Mouse (Mus musculus) cerebellum, adult 9-10 months (tissue): ENCODE measurements around the gene Tbkbp1.
"Not testable (repeated sequence)": the region's sequence is repeated elsewhere in the genome, so short reads cannot be mapped to it uniquely, and the experiment has no call there.

Experiments used
- DNase-seq: peaks from one replicate; pipeline ENCODE4 v3.0.0; 2022

Tbkbp1 gene

DNA sequence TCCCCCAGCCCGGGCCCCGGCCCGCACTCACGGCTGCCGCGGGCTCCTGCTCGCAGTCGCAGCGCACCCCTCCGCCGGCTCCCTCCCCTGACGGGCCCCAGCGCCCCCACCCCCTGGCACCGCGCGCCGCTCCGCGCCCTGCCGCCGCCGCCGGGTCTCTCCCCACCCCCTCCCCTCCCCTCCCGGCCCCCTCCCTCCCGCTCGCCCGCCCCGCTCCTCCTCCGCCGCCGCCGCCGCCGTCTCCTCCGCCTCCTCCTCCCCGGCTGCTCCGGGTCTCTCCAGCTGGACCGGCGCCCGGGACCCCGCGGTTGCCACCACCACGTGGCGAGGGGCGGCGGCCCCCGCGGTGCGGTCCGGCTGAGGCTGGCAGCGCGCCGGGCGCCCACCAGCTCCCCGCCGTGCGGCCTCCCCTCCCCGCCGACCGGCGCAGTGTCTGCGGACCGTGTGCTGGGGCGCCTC lies at the start of gene Tbkbp1:
Gene Tbkbp1 (minus strand): TSS at position 153 of the 459 bp plus-strand sequence.
- DNase-seq = peak; percentile 65

DNA sequence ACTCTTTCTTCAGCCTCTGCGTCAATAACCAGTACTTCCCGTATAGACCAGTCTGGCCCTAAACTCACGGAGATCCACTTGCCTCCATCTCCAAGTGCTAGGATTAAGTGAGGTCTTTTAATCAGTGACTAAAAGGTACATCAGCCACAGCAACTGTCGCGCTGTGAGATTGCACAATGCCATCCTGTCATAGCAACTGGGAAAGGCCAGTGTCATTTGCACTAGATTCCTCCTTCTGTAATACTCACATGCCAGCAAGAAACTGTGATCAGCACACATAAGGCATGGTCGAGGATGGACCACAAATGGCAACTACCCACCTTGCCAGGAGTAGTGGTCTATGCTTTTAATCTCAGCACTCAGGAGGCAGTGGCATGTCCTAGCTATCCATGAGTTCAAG lies 48.2 kb upstream of the Tbkbp1 start:
- DNase-seq = no peak

GRCm38 (mm10) chr11:97198601-97199000 lies 47.3 kb upstream of the Tbkbp1 start:
- DNase-seq = peak; percentile 64

DNA sequence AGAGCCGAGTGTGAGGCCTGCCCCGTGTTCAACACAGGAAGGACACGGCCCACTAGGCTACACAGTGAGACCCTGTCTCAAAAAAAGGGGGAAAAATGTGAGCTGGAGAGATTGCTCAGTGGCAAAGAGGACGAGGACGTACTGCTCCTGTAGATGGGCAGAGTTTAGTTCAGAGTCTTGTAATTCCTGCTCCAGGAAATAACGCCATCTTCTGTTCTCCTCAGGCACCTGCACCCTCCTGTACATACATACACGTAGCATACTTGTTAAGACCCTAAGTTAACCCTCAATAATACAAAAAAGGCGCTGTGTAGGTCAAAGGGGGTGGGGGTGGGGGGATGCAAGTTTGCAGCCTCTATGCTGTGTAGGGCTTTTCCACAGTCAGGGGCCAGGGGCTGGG lies 45.7 kb upstream of the Tbkbp1 start:
- no peak for DNase-seq

DNA sequence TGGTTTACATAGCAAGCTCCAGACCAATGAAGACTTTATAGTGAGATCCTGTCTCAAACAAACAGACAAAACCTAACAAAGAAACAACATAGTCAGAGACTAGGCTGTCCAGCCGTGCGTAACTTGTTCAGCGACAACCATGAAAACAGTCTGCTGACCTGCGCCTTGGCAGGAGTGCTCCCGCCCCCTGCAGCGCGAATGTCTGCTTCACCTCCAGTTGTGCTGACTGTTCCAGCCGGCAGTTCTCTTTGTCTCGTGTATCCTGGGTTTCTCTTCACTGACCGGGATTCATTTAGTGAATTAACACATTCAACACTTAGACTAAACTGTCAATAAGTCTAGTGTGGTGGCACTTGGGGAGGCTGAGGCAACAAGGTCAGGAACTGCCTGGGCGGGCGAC lies 45.2 kb upstream of the Tbkbp1 start:
- DNase-seq = no peak

GRCm38 (mm10) chr11:97192621-97192951 lies 41.3 kb upstream of the Tbkbp1 start:
- no peak for DNase-seq

DNA sequence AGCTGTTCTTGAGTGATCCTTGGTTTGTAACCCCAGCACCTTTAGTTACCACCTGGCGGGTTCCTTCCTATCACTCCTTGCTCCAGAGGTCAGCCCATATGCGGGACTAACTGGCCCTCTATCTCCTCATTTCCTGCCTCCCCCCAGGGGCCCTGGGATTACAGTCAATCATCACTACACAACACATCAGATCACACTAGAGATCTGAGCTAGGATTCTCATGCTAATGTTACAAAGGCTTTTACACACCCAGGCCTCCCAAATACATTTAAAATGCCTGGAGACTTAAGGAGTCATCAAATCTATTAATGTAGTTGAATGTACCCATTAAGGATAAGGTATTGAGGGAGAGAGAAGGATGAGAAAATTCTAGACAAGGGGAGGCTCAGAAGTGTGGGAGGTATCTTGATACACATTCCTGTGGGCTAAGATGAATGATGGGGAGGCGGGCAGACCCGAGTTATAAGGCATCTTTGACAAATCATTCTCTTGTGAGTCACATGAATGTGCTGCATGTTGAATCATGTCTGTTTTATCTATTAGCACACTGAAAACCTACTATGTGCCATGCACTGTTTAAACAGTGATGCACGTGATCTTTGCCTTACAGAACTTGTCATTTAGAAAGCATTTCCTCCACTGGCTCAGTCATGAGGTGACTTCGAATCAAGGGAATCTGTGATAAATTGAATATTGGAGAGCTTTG lies 40.8 kb upstream of the Tbkbp1 start:
- DNase-seq = no peak

DNA sequence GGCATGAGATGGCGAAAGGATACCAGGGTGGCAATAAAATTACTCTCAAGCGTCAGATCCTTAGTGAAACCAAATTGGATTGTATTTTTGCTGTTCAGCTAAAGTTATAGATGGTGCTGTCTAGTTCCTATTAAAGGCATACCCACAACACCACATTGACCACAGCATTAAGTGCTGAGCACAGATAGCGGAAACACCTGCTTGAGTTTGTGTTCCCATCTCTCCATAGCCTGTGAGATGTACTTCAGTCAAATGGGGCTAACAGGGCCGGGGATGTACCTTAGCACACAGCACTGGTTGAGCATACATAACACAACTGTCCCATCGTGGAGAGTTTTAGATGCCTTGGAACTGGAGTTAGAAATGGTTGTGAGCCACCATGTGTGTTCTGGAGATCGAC lies 39.7 kb upstream of the Tbkbp1 start:
- no peak for DNase-seq

- not testable (repeated sequence) for DNase-seq
These were observed 38.4 kb upstream of the Tbkbp1 start for GRCm38 (mm10) chr11:97189645-97190044.

GRCm38 (mm10) chr11:97189231-97189630 lies 37.9 kb upstream of the Tbkbp1 start:
- no peak for DNase-seq

- DNase-seq = no peak
These were observed 37.3 kb upstream of the Tbkbp1 start for GRCm38 (mm10) chr11:97188643-97188955.

DNA sequence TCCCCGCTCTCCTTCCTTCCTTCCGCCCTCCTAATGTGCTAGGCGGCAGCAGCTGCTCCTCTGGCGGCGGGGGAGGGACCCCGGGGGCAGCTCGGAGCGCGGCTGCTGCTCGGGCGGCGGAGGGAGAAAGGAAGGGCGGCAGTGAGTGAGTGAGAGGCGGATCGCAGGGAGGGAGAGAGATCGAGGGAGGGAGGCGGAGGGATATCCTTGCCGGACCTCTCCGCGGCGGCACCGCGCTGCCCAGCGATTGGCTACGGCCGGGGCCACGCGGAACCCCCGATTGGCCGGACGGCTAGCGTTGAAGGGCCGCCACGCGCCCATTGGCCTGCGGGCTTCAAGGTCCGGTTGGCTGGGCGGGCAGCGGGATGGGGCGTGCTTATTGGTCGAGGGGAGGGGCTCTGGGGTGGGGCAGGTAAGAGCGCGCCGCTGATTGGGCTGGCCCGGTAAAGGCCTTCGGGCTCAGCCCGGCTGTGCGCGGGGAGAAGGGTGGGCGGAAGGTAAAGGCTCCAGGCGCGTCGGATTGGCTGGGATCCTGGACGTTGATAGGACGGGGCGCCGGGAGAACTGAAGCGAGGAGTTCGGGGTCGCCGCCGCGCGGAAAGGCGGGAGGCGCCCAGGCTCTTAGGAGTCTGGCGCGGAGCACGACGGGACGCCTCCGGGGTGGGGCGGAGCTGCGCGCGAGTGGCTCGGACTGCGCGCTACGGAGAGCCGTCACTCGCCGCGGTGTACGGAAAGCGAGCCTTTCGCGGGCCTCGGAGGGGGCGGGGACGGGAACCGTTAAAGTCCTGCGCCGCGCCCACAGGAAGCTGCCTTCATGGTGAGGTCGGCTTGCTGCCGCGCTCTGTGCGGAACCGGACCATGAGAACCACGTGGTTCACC lies 36.7 kb upstream of the Tbkbp1 start, which contains the start of gene Kpnb1:
Gene Kpnb1 (minus strand): TSS at position 118 of the 879 bp plus-strand sequence.
- DNase-seq = peak; percentile 98

GRCm38 (mm10) chr11:97186947-97187763 lies 35.9 kb upstream of the Tbkbp1 start:
- DNase-seq = peak; percentile 96

DNA sequence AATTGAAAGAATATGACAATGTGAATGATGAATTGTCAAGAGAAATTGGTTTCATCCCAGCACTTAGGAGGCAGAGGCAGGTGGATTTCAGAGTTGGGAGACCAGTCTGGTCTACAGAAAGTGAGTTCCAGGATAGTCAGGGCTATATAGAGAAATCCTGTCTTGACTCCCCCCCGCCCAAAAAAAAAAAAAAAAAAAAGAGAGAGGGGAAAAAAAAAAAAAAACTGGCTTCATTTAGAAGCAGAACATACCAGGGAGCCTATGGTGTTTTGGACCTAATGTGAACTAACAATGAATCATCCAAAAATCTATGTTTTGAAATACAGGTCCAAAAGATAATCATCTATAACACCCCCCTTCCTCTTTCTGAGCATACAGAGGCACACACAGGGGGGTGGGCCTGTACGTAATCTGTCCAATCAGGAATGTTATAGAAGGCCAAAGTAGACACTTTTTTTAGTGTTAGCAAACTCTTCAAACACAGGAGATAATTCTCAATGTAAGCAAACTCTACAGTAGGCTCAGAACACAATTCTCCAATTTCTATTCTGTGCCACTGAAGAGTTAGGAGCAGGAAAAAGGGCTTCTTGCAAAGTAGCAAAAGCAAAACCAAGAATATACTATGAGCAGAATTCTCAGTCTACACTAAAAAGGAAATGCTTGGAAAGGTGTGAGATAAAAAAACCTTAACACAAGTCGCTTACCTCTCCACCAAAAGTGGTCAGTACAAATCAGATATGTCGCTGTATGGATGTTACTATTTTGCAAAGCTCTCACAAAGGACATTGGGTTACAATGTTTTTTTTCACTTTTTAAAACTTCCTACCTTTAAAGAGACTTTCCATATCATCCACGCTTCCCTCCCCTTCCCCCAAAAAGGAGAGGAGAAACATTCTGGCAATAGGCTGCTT lies 34.7 kb upstream of the Tbkbp1 start:
- no peak for DNase-seq

DNA sequence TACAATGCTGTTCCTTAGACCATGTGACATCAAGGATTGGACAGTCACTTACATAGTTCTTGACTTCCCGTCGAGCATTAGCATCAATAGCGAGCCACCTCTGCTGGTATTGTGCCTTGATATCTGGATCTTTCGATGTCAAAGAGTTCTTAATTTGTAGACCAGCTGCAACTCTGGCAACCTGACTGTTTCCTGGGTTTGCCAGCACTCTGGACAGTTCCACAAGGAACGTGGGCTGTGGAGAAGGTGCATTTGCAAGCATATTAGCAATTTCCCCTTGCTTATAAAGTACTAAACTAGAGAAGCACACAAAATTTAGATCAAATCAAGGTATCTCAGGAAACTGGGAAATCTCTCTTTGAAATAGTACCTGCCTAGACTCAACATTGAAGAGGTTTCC lies 33.6 kb upstream of the Tbkbp1 start:
- DNase-seq = no peak

GRCm38 (mm10) chr11:97182446-97182845 lies 31.2 kb upstream of the Tbkbp1 start:
- no peak for DNase-seq

GRCm38 (mm10) chr11:97181061-97181460 lies 29.8 kb upstream of the Tbkbp1 start:
- no peak for DNase-seq

DNA sequence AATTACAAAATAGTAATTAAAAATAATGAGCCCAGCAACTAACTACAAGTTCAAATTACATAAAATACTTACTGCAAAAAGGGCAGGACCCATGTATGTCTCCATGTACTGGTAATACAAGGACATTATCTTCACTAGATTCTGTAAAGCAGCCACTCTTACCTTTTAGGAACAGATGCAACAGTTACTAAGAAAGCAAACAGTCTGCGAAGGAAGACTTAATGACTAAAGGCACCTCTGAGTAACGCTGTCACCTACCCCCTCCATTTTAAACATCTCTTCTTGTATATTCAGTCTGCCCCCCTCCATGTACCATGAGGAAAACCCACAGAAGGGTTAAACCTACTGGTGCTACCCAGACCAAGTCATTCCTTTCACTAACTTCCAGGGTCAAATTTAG lies 26.9 kb upstream of the Tbkbp1 start:
- DNase-seq = no peak

GRCm38 (mm10) chr11:97176851-97177250 lies 25.6 kb upstream of the Tbkbp1 start:
- DNase-seq = peak; percentile 77

DNA sequence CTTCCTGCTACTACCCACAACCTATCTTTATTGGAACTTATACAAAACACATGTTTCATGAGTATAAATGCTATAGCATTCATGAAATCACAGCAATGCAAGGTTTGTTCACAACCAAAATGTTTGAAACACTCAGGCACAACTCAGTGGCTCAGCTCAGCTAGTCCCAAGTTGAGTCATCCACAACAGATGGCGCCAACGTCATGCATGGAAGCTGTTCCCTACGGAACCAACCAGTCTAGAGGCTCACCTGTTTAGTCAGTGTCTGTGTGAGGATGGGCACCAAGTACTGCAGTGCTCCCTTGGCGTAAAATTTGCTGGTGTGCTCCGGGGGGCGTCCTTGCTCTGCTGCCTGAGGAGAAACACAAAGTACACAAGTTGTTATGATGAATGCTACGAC lies 24.2 kb upstream of the Tbkbp1 start:
- peak; percentile 43 for DNase-seq

GRCm38 (mm10) chr11:97160341-97160740 lies 9.0 kb upstream of the Tbkbp1 start:
- no peak for DNase-seq

GRCm38 (mm10) chr11:97156999-97157398 lies 5.7 kb upstream of the Tbkbp1 start:
- DNase-seq = no peak
